Mouse (Mus musculus) liver, embryonic 15.5 days (tissue): ENCODE data around the gene Tmc8. TPM values are rescaled to one million over a fixed set of nuclear protein-coding genes. Genes with fewer than 3 reads are reported as not detected.

Experiments used
- ATAC-seq: fragments of 200-750 bp; cut with Nextera tagmentation; 2 replicates; pipeline ENCODE4 v1.8.0; 2017; ENCODE audit warnings: moderate number of reproducible peaks, mild to moderate bottlenecking, moderate library complexity; ENCODE audit not compliant: insufficient read depth
- H3K27ac ChIP-seq: fragments of 300-500 bp; sonication (generic); replicated peaks from 2 replicates; pipeline ENCODE4 v1.5.1; 2015; ENCODE audit warnings: mild to moderate bottlenecking, inconsistent platforms
- H3K27me3 ChIP-seq: fragments of 300-500 bp; sonication (generic); 2 replicates; pipeline ENCODE4 v1.6.1; 2015; ENCODE audit warnings: mild to moderate bottlenecking, inconsistent platforms
- H3K36me3 ChIP-seq: fragments of 300-500 bp; sonication (generic); replicated peaks from 2 replicates; pipeline ENCODE4 v1.6.1; 2015; ENCODE audit warnings: moderate library complexity, mild to moderate bottlenecking, inconsistent platforms
- H3K4me1 ChIP-seq: fragments of 300-500 bp; sonication (generic); replicated peaks from 2 replicates; pipeline ENCODE4 v1.6.1; 2015; ENCODE audit warnings: inconsistent platforms
- H3K4me2 ChIP-seq: fragments of 300-500 bp; sonication (generic); 2 replicates; pipeline ENCODE4 v1.6.1; 2015; ENCODE audit warnings: moderate library complexity, mild to moderate bottlenecking, inconsistent platforms
- H3K4me3 ChIP-seq: fragments of 300-500 bp; sonication (generic); replicated peaks from 2 replicates; pipeline ENCODE4 v1.5.1; 2015; ENCODE audit warnings: mild to moderate bottlenecking, inconsistent platforms
- H3K9ac ChIP-seq: fragments of 300-500 bp; sonication (generic); 2 replicates; pipeline ENCODE4 v1.6.1; 2015; ENCODE audit warnings: moderate library complexity, mild to moderate bottlenecking, inconsistent platforms
- H3K9me3 ChIP-seq: fragments of 300-500 bp; sonication (generic); replicated peaks from 2 replicates; pipeline ENCODE4 v1.6.1; 2016; ENCODE audit warnings: inconsistent platforms
- WGBS: fragments of 180-500 bp; shearing (Covaris S2); methylation state at CpG from one replicate; pipeline ENCODE4 v1.1.7; 2015; ENCODE audit warnings: mixed read lengths; ENCODE audit not compliant: insufficient replicate concordance; 5-methylcytosine and 5-hydroxymethylcytosine counted together
- polyA plus RNA-seq: library from polyadenylated mRNA; unstranded; fragments of >200 nt; fragmentation: Nextera tagmentation; extraction: Ambion mirVana; gene quantifications from 2 replicates; pipeline ENCODE4 v1.2.1, GENCODE M21; 2015

The Tmc8 gene
- polyA plus RNA-seq, 1 experiment from 2014 or later, result 15.0 TPM

- Histone ChIP-seq H3K27me3 (no peaks in the 10 kb centered on the region), H3K27ac (no peak overlapping the region), H3K9ac (no peak overlapping the region), H3K4me1 (peaks cover 43% of the 10 kb centered on the region), H3K4me3 (no peak overlapping the region), H3K36me3 (peaks cover 89% of the 10 kb centered on the region), H3K4me2 (no peak overlapping the region), H3K9me3 (no peaks in the 10 kb centered on the region)
- 92% methylated on average over 10 of the region's 10 CpGs for WGBS
- ATAC-seq, result no peak
Observed at GRCm38 (mm10) chr11:117774925-117775324, 7.0 kb upstream of the Tmc8 start.

DNA sequence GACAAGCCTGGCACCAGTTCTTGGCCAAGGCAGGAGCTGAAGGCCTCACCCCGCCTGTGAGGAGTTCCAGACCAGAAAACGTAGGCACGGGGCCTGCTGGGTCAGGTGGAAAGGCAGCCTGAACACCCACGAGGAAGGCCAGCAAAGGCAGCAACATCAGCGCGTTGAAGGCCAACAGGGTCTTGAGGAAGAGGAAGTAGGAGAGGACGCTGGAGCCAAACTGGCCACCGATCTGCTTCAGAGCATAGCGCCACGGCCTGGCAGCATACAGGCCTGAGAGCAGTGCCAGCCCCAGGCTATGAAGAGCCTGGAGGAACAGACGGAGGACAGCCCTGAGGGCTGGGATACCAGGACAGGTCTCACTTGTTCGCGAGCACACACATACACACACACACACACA is 6.3 kb upstream of the Tmc8 start:
- Histone ChIP-seq H3K36me3 (peaks cover 83% of the 10 kb centered on the region), H3K4me2 (no peak overlapping the region), H3K4me3 (no peak overlapping the region), H3K9ac (no peak overlapping the region), H3K4me1 (peaks cover 43% of the 10 kb centered on the region), H3K9me3 (no peaks in the 10 kb centered on the region), H3K27ac (no peak overlapping the region; the same call in 1 of the 2 replicates), H3K27me3 (no peaks in the 10 kb centered on the region)
- 76% methylated on average over 13 of the region's 13 CpGs for WGBS
- no peak for ATAC-seq

DNA sequence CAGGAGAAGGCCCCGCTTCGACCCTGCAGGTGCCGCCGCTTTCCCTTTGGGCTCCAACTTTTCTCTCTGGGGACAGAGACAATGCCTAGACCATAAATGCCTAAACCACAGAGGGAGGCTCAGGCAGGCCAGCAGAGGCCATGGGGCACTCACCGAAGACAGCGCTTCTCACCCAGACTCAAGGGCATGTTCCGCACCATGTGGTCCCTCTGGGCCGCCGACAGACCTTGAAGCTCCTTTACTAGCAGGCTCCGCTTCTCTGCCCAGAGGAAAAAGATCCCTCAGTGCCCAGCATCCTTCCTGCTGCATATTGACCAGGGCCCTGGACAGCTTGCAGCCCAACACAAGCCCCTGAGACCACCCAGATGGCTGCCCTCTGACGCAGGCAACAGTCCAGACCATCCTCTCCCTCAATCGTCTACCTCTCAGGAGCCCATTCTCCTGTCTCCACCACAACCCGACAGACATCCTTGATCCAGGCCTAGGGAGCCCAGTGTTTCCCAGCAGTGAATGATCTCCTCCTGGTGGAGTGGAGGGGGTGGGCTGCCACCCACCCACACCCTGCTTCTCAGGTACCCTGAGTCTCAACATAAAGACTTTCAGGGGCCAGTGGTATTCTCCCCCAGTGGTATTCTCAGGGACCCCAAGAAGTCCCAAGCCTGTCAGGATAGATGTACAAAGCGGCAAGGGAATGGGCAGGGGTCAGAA is 5.6 kb upstream of the Tmc8 start:
- Histone ChIP-seq H3K4me2 (no peak overlapping the region; the same call in 1 of the 2 replicates), H3K27me3 (no peaks in the 10 kb centered on the region), H3K9ac (no peak overlapping the region), H3K9me3 (no peaks in the 10 kb centered on the region), H3K27ac (no peak overlapping the region; the same call in 1 of the 2 replicates), H3K36me3 (peaks cover 76% of the 10 kb centered on the region), H3K4me1 (peaks cover 47% of the 10 kb centered on the region), H3K4me3 (no peak overlapping the region)
- WGBS, result 95% methylated on average over 14 of the region's 14 CpGs
- no peak for ATAC-seq

DNA sequence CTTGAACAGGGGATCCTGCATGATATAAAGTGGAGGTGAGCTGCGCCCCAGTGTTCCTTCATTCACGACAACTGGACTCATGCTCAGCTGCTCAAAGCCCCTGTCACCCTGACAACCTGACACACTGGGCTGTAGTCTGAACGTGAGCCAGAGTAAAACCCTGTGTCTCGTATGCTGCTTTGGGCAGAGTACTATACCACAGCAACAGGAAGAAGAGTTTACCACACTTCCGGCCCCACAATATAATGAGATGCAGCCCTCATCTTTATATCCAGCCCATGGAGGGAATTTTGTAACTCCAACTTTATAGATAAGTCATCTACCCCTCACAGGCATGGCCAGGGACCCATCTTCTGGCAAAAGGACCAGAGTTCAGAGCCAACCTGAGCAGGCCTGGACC is 4.8 kb upstream of the Tmc8 start:
- no peak overlapping the region for H3K4me3 ChIP-seq
- H3K27me3 ChIP-seq, result no peaks in the 10 kb centered on the region
- 68% methylated on average over 5 of the region's 5 CpGs for WGBS
- peaks cover 68% of the 10 kb centered on the region for H3K36me3 ChIP-seq
- H3K4me1 ChIP-seq, result peaks cover 56% of the 10 kb centered on the region
- H3K4me2 ChIP-seq, result peak overlapping the region; percentile 96
- H3K27ac ChIP-seq, result peak overlapping the region; percentile 60
- no peaks in the 10 kb centered on the region for H3K9me3 ChIP-seq
- ATAC-seq, result no peak
- no peak overlapping the region for H3K9ac ChIP-seq

GRCm38 (mm10) chr11:117778031-117778430 is 3.8 kb upstream of the Tmc8 start:
- no peaks in the 10 kb centered on the region for H3K27me3 ChIP-seq
- H3K36me3 ChIP-seq, result peaks cover 58% of the 10 kb centered on the region
- peak overlapping the region; percentile 92; the same call in 1 of the 2 replicates for H3K9ac ChIP-seq
- no peak for ATAC-seq
- H3K4me3 ChIP-seq, result peak overlapping the region; percentile 74; the same call in 1 of the 2 replicates
- WGBS, result 90% methylated on average over 11 of the region's 11 CpGs
- no peaks in the 10 kb centered on the region for H3K9me3 ChIP-seq
- H3K4me2 ChIP-seq, result peak overlapping the region; percentile 96
- H3K4me1 ChIP-seq, result peaks cover 62% of the 10 kb centered on the region
- peak overlapping the region; percentile 99 for H3K27ac ChIP-seq

GRCm38 (mm10) chr11:117778851-117779433 is 2.9 kb upstream of the Tmc8 start:
- H3K9me3 ChIP-seq, result no peaks in the 10 kb centered on the region
- 22% methylated on average over 12 of the region's 12 CpGs for WGBS
- no peaks in the 10 kb centered on the region for H3K27me3 ChIP-seq
- H3K36me3 ChIP-seq, result peaks cover 52% of the 10 kb centered on the region
- H3K4me3 ChIP-seq, result peak overlapping the region; percentile 74
- H3K27ac ChIP-seq, result peak overlapping the region; percentile 99
- peak overlapping the region; percentile 92 for H3K9ac ChIP-seq
- no peak for ATAC-seq
- H3K4me2 ChIP-seq, result peak overlapping the region; percentile 96
- peaks cover 67% of the 10 kb centered on the region for H3K4me1 ChIP-seq

- Histone ChIP-seq H3K4me3 (peak overlapping the region; percentile 74), H3K27me3 (no peaks in the 10 kb centered on the region), H3K9me3 (no peaks in the 10 kb centered on the region), H3K4me1 (peaks cover 74% of the 10 kb centered on the region), H3K36me3 (peaks cover 52% of the 10 kb centered on the region), H3K4me2 (peak overlapping the region; percentile 96), H3K27ac (peak overlapping the region; percentile 99), H3K9ac (peak overlapping the region; percentile 92)
- peak; percentile 30 for ATAC-seq
- WGBS, result under 1% methylated on average over 38 of the region's 38 CpGs
Observed at GRCm38 (mm10) chr11:117779434-117780198, 2.3 kb upstream of the Tmc8 start.

DNA sequence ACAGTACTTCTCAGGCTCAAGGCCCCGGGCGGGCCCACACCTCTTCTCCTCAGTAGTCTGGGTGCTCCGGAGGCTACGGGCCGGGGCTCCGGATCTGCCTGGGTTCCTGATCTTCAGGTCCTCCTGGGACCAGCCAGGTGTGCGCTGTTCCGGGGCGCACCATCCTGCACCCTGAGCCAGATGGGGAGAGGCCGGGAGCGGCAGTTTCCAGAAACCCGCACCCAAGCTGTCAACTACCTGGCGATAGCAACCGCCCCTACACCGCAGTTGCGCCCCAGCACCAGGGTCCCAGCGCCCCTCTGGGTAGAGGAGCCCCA is 1.7 kb upstream of the Tmc8 start:
- peak overlapping the region; percentile 96 for H3K4me2 ChIP-seq
- no peaks in the 10 kb centered on the region for H3K27me3 ChIP-seq
- no peaks in the 10 kb centered on the region for H3K9me3 ChIP-seq
- peak; percentile 1 for ATAC-seq
- H3K4me3 ChIP-seq, result peak overlapping the region; percentile 74
- peak overlapping the region; percentile 99 for H3K27ac ChIP-seq
- peaks cover 52% of the 10 kb centered on the region for H3K36me3 ChIP-seq
- H3K9ac ChIP-seq, result peak overlapping the region; percentile 92
- H3K4me1 ChIP-seq, result peaks cover 79% of the 10 kb centered on the region
- 0% methylated on average over 17 of the region's 17 CpGs for WGBS

DNA sequence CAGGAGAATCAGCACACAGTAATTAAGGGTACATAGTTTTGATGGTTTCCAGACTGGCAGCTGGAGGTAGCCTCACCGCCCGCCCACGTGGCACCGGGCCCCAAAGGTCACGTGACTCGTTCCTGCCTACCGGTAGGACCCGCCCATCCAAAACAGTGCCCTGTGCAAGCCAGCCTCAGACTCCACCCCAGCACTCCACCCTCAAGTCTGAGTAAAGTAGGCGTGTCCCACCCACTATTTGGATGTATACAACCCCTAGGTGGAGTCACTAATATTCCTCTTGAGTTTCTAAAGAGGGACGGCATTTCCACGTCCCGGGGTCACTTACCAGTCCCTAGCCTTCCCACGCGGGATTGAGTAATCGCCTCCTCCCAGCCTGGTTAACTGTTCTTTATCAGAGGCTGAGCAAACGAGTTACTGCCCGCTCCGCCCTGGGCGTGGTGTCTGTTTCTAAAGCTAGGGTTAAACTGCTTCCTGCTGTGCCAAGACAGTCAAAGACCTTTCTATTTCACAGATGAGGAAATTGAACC is 1.2 kb upstream of the Tmc8 start:
- WGBS, result under 1% methylated on average over 19 of the region's 19 CpGs
- peak overlapping the region; percentile 99 for H3K27ac ChIP-seq
- H3K4me2 ChIP-seq, result peak overlapping the region; percentile 96
- peaks cover 82% of the 10 kb centered on the region for H3K4me1 ChIP-seq
- peak; percentile 75 for ATAC-seq
- H3K27me3 ChIP-seq, result no peaks in the 10 kb centered on the region
- peak overlapping the region; percentile 92 for H3K9ac ChIP-seq
- peak overlapping the region; percentile 74 for H3K4me3 ChIP-seq
- peaks cover 52% of the 10 kb centered on the region for H3K36me3 ChIP-seq
- no peaks in the 10 kb centered on the region for H3K9me3 ChIP-seq

- WGBS, result 2% methylated on average over 18 of the region's 18 CpGs
- Histone ChIP-seq H3K27me3 (no peaks in the 10 kb centered on the region), H3K4me1 (peaks cover 82% of the 10 kb centered on the region), H3K4me2 (peak overlapping the region; percentile 96), H3K4me3 (peak overlapping the region; percentile 74), H3K9ac (peak overlapping the region; percentile 92), H3K9me3 (no peaks in the 10 kb centered on the region), H3K27ac (peak overlapping the region; percentile 99), H3K36me3 (peaks cover 52% of the 10 kb centered on the region)
- ATAC-seq, result peak; percentile 8
Observed at GRCm38 (mm10) chr11:117781199-117781821, 566 bp upstream of the Tmc8 start.

DNA sequence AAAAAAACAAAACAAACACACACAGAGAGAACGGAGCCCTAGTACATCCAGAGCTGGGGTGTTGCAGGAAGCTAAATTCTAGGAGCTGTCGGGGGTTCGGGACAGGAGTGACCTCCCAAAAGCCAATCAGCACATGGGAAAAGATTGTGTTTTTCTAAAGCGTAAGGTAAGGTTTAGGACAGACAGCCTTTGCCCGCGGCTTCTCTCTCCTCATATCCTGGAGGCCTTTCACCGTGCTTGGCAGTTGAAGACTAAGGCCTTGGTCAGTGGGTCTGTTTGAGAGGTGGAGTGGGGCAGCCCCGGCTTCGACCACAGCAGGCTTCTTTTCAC is 794 bp downstream of the Tmc8 start:
- Histone ChIP-seq H3K9ac (peak overlapping the region; percentile 92), H3K9me3 (no peaks in the 10 kb centered on the region), H3K36me3 (peaks cover 52% of the 10 kb centered on the region), H3K27me3 (no peaks in the 10 kb centered on the region), H3K4me3 (peak overlapping the region; percentile 74), H3K27ac (peak overlapping the region; percentile 99), H3K4me2 (peak overlapping the region; percentile 96), H3K4me1 (peaks cover 73% of the 10 kb centered on the region)
- WGBS, result 10% methylated on average over 9 of the region's 9 CpGs
- no peak for ATAC-seq
